Mouse (Mus musculus): ENCODE data around the gene Ppp1r3d.

DNA sequence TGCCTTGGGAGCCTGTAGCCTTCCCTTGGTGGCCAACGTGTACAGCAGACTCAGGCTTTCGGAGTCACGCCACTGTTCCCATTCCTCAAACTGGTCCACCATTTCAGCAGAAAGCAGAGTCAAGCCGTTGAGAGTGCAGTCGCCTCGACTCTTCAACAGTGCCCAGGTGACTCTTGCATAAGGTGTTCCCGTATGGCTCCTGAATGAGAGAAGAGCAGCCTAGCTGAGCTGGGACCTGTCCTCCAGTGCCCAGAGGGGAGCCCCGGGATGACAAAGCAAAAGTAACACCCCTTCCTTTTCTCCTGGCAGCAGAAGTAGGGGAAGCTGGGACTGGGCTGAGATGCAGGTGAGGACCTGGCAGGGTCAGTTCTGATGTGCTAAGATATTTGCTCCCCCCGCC lies 13.9 kb upstream of the Ppp1r3d start:
- TF ChIP-seq POLR2A (IDR thresholded peaks at IDR 0.05; ENCODE audit: extremely low read depth, insufficient read depth, low read length) (no peak), CTCF (IDR thresholded peaks at IDR 0.05; ENCODE audit: extremely low read depth, insufficient read depth, low read length) (no peak)

All from cortical plate, adult 2 months (tissue).